Mouse (Mus musculus): ENCODE data around the gene Tanc1. TPM values are rescaled to one million over a fixed set of nuclear protein-coding genes. Genes with fewer than 3 reads are reported as not detected.
A peak's percentile ranks its signal among the peaks of the same experiment; 100 is the strongest.

The Tanc1 gene
- polyA plus RNA-seq, 1 experiment: 7.2 TPM

GRCm38 (mm10) chr2:59710771-59711170 is 98.9 kb downstream of the Tanc1 start:
- no peak for TF ChIP-seq POLR2A (IDR thresholded peaks at IDR 0.05; ENCODE audit: borderline replicate concordance, extremely low read depth, insufficient read depth, insufficient read length, poor library complexity, severe bottlenecking)
- no peak for TF ChIP-seq CTCF (IDR thresholded peaks at IDR 0.05; ENCODE audit: borderline replicate concordance, extremely low read depth, insufficient read depth, insufficient read length)
- no peak for DNase-seq (ENCODE audit: low read depth)

GRCm38 (mm10) chr2:59711992-59712391 is 100.2 kb downstream of the Tanc1 start:
- TF ChIP-seq CTCF (IDR thresholded peaks at IDR 0.05; ENCODE audit: borderline replicate concordance, extremely low read depth, insufficient read depth, insufficient read length): no peak
- TF ChIP-seq POLR2A (IDR thresholded peaks at IDR 0.05; ENCODE audit: borderline replicate concordance, extremely low read depth, insufficient read depth, insufficient read length, poor library complexity, severe bottlenecking): no peak
- no peak for DNase-seq (ENCODE audit: low read depth)

- no peak for TF ChIP-seq CTCF (IDR thresholded peaks at IDR 0.05; ENCODE audit: borderline replicate concordance, extremely low read depth, insufficient read depth, insufficient read length)
- TF ChIP-seq POLR2A (IDR thresholded peaks at IDR 0.05; ENCODE audit: borderline replicate concordance, extremely low read depth, insufficient read depth, insufficient read length, poor library complexity, severe bottlenecking): no peak
- no peak for DNase-seq (ENCODE audit: low read depth)
Observed at GRCm38 (mm10) chr2:59712484-59712883, 100.6 kb downstream of the Tanc1 start.

- DNase-seq (ENCODE audit: low read depth): no peak
- TF ChIP-seq POLR2A (IDR thresholded peaks at IDR 0.05; ENCODE audit: borderline replicate concordance, extremely low read depth, insufficient read depth, insufficient read length, poor library complexity, severe bottlenecking) (no peak), CTCF (IDR thresholded peaks at IDR 0.05; ENCODE audit: borderline replicate concordance, extremely low read depth, insufficient read depth, insufficient read length) (no peak)
Observed at GRCm38 (mm10) chr2:59713626-59714556, 102.0 kb downstream of the Tanc1 start.

- no peak for TF ChIP-seq POLR2A (IDR thresholded peaks at IDR 0.05; ENCODE audit: borderline replicate concordance, extremely low read depth, insufficient read depth, insufficient read length, poor library complexity, severe bottlenecking)
- TF ChIP-seq CTCF (IDR thresholded peaks at IDR 0.05; ENCODE audit: borderline replicate concordance, extremely low read depth, insufficient read depth, insufficient read length): no peak
- DNase-seq (ENCODE audit: low read depth): no peak
Observed at GRCm38 (mm10) chr2:59714992-59715391, 103.2 kb downstream of the Tanc1 start.

GRCm38 (mm10) chr2:59716461-59716860 is 104.6 kb downstream of the Tanc1 start:
- no peak for TF ChIP-seq POLR2A (IDR thresholded peaks at IDR 0.05; ENCODE audit: borderline replicate concordance, extremely low read depth, insufficient read depth, insufficient read length, poor library complexity, severe bottlenecking)
- TF ChIP-seq CTCF (IDR thresholded peaks at IDR 0.05; ENCODE audit: borderline replicate concordance, extremely low read depth, insufficient read depth, insufficient read length): no peak
- no peak for DNase-seq (ENCODE audit: low read depth)

GRCm38 (mm10) chr2:59717746-59718294 is 106.0 kb downstream of the Tanc1 start:
- no peak for DNase-seq (ENCODE audit: low read depth)
- TF ChIP-seq CTCF (IDR thresholded peaks at IDR 0.05; ENCODE audit: borderline replicate concordance, extremely low read depth, insufficient read depth, insufficient read length) (no peak), POLR2A (IDR thresholded peaks at IDR 0.05; ENCODE audit: borderline replicate concordance, extremely low read depth, insufficient read depth, insufficient read length, poor library complexity, severe bottlenecking) (no peak)

- TF ChIP-seq CTCF (IDR thresholded peaks at IDR 0.05; ENCODE audit: borderline replicate concordance, extremely low read depth, insufficient read depth, insufficient read length): no peak
- TF ChIP-seq POLR2A (IDR thresholded peaks at IDR 0.05; ENCODE audit: borderline replicate concordance, extremely low read depth, insufficient read depth, insufficient read length, poor library complexity, severe bottlenecking): no peak
- peak; percentile 57 for DNase-seq (ENCODE audit: low read depth)
Observed at GRCm38 (mm10) chr2:59718601-59719416, 107.0 kb downstream of the Tanc1 start.

GRCm38 (mm10) chr2:59719831-59720230 is 108.0 kb downstream of the Tanc1 start:
- no peak for DNase-seq (ENCODE audit: low read depth)
- TF ChIP-seq CTCF (IDR thresholded peaks at IDR 0.05; ENCODE audit: borderline replicate concordance, extremely low read depth, insufficient read depth, insufficient read length) (no peak), POLR2A (IDR thresholded peaks at IDR 0.05; ENCODE audit: borderline replicate concordance, extremely low read depth, insufficient read depth, insufficient read length, poor library complexity, severe bottlenecking) (no peak)

- DNase-seq (ENCODE audit: low read depth): no peak
- TF ChIP-seq CTCF (IDR thresholded peaks at IDR 0.05; ENCODE audit: borderline replicate concordance, extremely low read depth, insufficient read depth, insufficient read length) (no peak), POLR2A (IDR thresholded peaks at IDR 0.05; ENCODE audit: borderline replicate concordance, extremely low read depth, insufficient read depth, insufficient read length, poor library complexity, severe bottlenecking) (no peak)
Observed at GRCm38 (mm10) chr2:59721119-59721518, 109.3 kb downstream of the Tanc1 start.

GRCm38 (mm10) chr2:59721758-59722157 is 109.9 kb downstream of the Tanc1 start:
- no peak for TF ChIP-seq CTCF (IDR thresholded peaks at IDR 0.05; ENCODE audit: borderline replicate concordance, extremely low read depth, insufficient read depth, insufficient read length)
- TF ChIP-seq POLR2A (IDR thresholded peaks at IDR 0.05; ENCODE audit: borderline replicate concordance, extremely low read depth, insufficient read depth, insufficient read length, poor library complexity, severe bottlenecking): no peak
- DNase-seq (ENCODE audit: low read depth): no peak

Measured in brain, embryonic 14.5 days (tissue).